Mouse (Mus musculus) megakaryocyte, embryonic 14.5 days (primary cell): ENCODE measurements around the gene Lif. TPM values are rescaled to one million over a fixed set of nuclear protein-coding genes. Genes with fewer than 3 reads are reported as not detected.

Experiments
- H3K27me3 ChIP-seq: replicated peaks from 2 replicates; pipeline ENCODE3; 2012; ENCODE audit warnings: inconsistent platforms
- H3K36me3 ChIP-seq: replicated peaks from 2 replicates; pipeline ENCODE3; 2012; ENCODE audit warnings: low read length, inconsistent platforms, mixed read lengths
- H3K4me1 ChIP-seq: 2 replicates; pipeline ENCODE4 v1.6.1; 2012; ENCODE audit warnings: inconsistent platforms
- H3K4me3 ChIP-seq: replicated peaks from 2 replicates; pipeline ENCODE3; 2012; ENCODE audit warnings: moderate library complexity, mild to moderate bottlenecking, inconsistent platforms
- H3K9me3 ChIP-seq: 2 replicates; pipeline ENCODE4 v1.6.1; 2012; ENCODE audit warnings: inconsistent platforms
- FLI1 ChIP-seq: IDR thresholded peaks from 2 replicates; pipeline ENCODE4 v1.6.1; 2012; ENCODE audit warnings: low read length, inconsistent platforms, mixed read lengths
- GATA1 ChIP-seq: IDR thresholded peaks from 3 replicates; pipeline ENCODE4 v1.6.1; 2012; ENCODE audit warnings: mixed read lengths, low read length, inconsistent platforms, borderline replicate concordance
- polyA plus RNA-seq: library from polyadenylated mRNA; stranded (reverse); fragments of >175 nt; gene quantifications from 2 replicates; pipeline ENCODE4 v1.2.3, GENCODE M21; 2012; ENCODE audit warnings: low replicate concordance; ENCODE audit not compliant: insufficient read depth

Lif gene
- polyA plus RNA-seq, 1 experiment = 0.07 TPM

DNA sequence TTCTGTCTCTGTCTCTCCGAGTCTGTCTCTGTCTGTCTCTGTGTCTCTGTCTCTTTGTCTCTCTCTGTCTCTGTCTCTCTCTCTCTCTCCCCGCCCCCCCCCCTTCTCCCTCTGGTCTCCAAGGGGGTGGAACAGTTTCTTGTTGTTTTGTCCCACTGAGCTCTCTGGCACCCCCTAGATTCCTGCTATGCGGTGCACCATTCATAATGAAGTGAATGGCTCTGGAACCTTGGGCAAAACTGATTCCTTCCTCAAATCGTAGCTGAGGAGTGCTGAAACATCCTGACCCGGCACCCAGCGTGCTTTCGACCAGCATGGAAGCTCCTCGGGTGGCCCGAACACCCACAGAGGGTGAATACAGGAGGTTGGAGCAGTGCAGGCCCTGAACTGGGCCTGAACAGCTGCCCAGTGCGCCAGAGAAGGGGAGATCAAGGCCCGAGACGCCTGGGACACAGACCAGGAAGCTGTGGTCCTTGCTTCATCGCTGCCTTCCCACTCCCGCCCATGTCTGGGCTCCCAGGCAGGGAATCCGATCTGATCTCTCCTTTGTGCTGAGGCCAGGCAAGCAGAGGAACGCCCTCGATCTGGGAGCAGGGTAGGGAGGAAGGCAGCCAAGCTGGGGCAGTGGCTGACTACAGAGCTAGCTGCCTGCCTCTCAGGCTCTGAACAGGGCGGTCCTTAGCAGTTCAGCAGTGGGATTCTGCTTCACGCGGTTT, 13.5 kb downstream of the Lif start:
- no peaks in the 10 kb centered on the region for H3K9me3 ChIP-seq
- no peaks in the 10 kb centered on the region for H3K36me3 ChIP-seq
- peaks cover 17% of the 10 kb centered on the region for H3K4me1 ChIP-seq
- TF ChIP-seq GATA1 = no peak
- TF ChIP-seq FLI1 = no peak
- no peak overlapping the region for H3K4me3 ChIP-seq
- peaks cover 90% of the 10 kb centered on the region for H3K27me3 ChIP-seq

DNA sequence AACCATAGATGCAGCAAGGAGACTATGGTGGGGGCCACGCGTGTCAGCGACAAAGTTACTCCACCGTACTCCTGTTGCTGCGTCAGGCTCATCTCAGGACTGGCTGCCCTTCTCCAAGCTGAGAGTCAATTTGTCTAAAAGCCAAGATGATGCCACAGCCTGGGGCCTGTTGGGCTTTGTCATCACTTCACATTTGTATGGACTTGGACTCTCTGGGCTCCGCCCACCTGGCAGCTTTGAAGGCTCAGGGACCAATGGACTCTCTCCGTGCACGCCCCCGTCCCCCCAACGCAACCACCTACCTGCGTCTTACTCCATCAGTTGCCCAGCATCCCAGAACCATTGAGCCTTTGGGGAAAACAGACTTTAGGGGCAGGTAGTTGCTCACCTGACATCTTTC, 14.2 kb downstream of the Lif start:
- Histone ChIP-seq H3K4me1 (peaks cover 12% of the 10 kb centered on the region), H3K4me3 (no peak overlapping the region), H3K36me3 (no peaks in the 10 kb centered on the region), H3K9me3 (no peaks in the 10 kb centered on the region), H3K27me3 (peaks cover 91% of the 10 kb centered on the region)
- TF ChIP-seq GATA1 (no peak), FLI1 (no peak)

- H3K9me3 ChIP-seq = no peaks in the 10 kb centered on the region
- TF ChIP-seq GATA1 (no peak), FLI1 (no peak)
- no peaks in the 10 kb centered on the region for H3K36me3 ChIP-seq
- peaks cover 8% of the 10 kb centered on the region for H3K4me1 ChIP-seq
- H3K4me3 ChIP-seq = no peak overlapping the region
- peaks cover 88% of the 10 kb centered on the region for H3K27me3 ChIP-seq
Observed at GRCm38 (mm10) chr11:4276411-4276861, 19.1 kb downstream of the Lif start.

GRCm38 (mm10) chr11:4279909-4280308, 22.6 kb downstream of the Lif start:
- no peak for TF ChIP-seq GATA1
- no peak for TF ChIP-seq FLI1
- Histone ChIP-seq H3K36me3 (no peaks in the 10 kb centered on the region), H3K9me3 (no peaks in the 10 kb centered on the region), H3K4me3 (no peak overlapping the region), H3K27me3 (peaks cover 81% of the 10 kb centered on the region), H3K4me1 (peaks cover 8% of the 10 kb centered on the region)

GRCm38 (mm10) chr11:4281852-4282251, 24.5 kb downstream of the Lif start:
- Histone ChIP-seq H3K4me1 (peaks cover 8% of the 10 kb centered on the region), H3K36me3 (no peaks in the 10 kb centered on the region), H3K9me3 (no peaks in the 10 kb centered on the region), H3K4me3 (no peak overlapping the region), H3K27me3 (peaks cover 82% of the 10 kb centered on the region)
- TF ChIP-seq FLI1 (no peak), GATA1 (no peak)

DNA sequence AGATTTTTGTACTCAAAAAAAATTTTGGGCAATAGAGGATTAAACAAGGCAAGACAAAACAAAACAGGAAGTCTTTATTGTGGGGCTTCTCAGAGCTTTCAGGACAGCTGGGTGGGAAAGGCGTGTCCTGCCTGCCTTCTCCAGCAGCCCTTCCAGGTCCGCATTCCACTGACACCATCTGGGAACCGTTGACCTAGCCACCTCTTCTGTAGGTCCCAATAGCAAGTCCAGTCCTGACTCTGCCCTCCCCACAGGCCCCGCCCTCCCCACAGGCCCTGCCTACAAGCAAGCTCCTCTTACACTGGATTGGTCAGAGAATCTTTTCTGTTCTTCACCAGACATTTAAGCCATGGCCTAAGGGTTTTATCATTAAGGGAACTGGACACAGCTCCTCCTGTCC, 26.3 kb downstream of the Lif start:
- Histone ChIP-seq H3K4me3 (no peak overlapping the region), H3K27me3 (peaks cover 85% of the 10 kb centered on the region), H3K9me3 (no peaks in the 10 kb centered on the region), H3K36me3 (no peaks in the 10 kb centered on the region), H3K4me1 (peaks cover 2% of the 10 kb centered on the region)
- TF ChIP-seq FLI1 = no peak
- no peak for TF ChIP-seq GATA1

GRCm38 (mm10) chr11:4289280-4289679, 31.9 kb downstream of the Lif start:
- no peaks in the 10 kb centered on the region for H3K36me3 ChIP-seq
- H3K9me3 ChIP-seq = no peaks in the 10 kb centered on the region
- H3K4me1 ChIP-seq = peaks cover 41% of the 10 kb centered on the region
- H3K27me3 ChIP-seq = peaks cover 97% of the 10 kb centered on the region
- peak overlapping the region; percentile 74 for H3K4me3 ChIP-seq
- TF ChIP-seq FLI1 = no peak
- no peak for TF ChIP-seq GATA1

DNA sequence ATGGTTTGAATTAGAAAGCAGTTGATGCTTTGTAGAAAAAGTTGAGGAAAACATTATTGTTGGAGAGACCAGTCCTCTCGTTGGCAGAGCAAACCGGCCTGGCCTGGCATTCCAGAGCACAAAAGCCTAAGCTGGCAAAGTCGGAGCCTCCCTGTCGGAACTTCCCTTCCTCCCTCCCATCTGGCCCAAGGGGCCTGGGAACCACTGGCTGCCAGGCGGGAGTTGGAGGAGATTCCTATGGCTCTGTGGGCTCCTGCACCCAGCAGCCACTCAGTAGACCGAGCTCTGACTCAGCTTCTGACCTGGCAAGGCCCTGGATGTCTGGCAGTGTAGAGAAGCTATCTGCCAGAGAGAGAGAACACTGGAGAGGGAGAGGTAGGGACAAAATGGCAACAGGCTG, 34.3 kb downstream of the Lif start:
- Histone ChIP-seq H3K9me3 (no peaks in the 10 kb centered on the region), H3K27me3 (peaks cover 94% of the 10 kb centered on the region), H3K4me1 (peaks cover 56% of the 10 kb centered on the region), H3K4me3 (no peak overlapping the region), H3K36me3 (no peaks in the 10 kb centered on the region)
- TF ChIP-seq FLI1 (no peak), GATA1 (no peak)

GRCm38 (mm10) chr11:4292224-4292887, 35.0 kb downstream of the Lif start:
- no peak for TF ChIP-seq GATA1
- H3K36me3 ChIP-seq = no peaks in the 10 kb centered on the region
- H3K9me3 ChIP-seq = no peaks in the 10 kb centered on the region
- peaks cover 63% of the 10 kb centered on the region for H3K4me1 ChIP-seq
- H3K4me3 ChIP-seq = no peak overlapping the region
- peaks cover 92% of the 10 kb centered on the region for H3K27me3 ChIP-seq

DNA sequence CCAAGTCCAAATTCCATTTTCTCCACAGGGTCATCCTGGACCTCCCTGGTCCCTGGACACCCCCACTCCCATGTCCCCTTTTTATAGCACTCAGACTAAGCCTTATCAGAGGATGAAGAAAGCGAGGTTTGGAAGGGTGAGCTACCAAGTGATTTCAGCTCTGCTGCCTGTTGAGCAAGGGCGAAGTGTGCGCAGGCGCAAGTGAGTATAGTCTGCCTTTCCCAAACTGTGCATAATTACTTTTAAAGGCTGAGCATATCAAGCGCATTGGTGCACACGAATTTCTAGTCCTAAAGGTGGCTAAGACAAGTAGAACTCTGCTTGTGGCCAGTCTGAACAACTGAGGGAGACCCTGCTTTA, 35.5 kb downstream of the Lif start:
- Histone ChIP-seq H3K4me1 (peaks cover 68% of the 10 kb centered on the region), H3K4me3 (no peak overlapping the region), H3K36me3 (no peaks in the 10 kb centered on the region), H3K9me3 (no peaks in the 10 kb centered on the region), H3K27me3 (peaks cover 87% of the 10 kb centered on the region)
- TF ChIP-seq FLI1 = no peak
